Mouse (Mus musculus): ENCODE data around the gene Tlcd2. TPM values are rescaled to one million over a fixed set of nuclear protein-coding genes. Genes with fewer than 3 reads are reported as not detected.

Gene Tlcd2
- polyA plus RNA-seq, 1 experiment from 2014 or later = 6.1 TPM

GRCm38 (mm10) chr11:75513336-75513735, 51.8 kb downstream of the Tlcd2 start, which contains the start of gene Scarf1:
Gene Scarf1, plus strand, starts transcription at chr11:75513540.
- H3K36me3 ChIP-seq (ENCODE audit: insufficient read depth, low read length) = peaks cover 8% of the 10 kb centered on the region; the same call in 1 of the 2 replicates
- H3K27ac ChIP-seq (ENCODE audit: low read length) = no peak within 1 kb of the TSS
- no peaks in the 10 kb centered on the region for H3K27me3 ChIP-seq (replicated peaks; ENCODE audit: insufficient read depth, low read length)
- TF ChIP-seq CTCF (IDR thresholded peaks at IDR 0.05) (no peak), EP300 (IDR thresholded peaks at IDR 0.05) (0 out of 2 replicates have a peak, but pooled peaks have one; percentile 29)
- peaks cover 10% of the 10 kb centered on the region; the same call in 1 of the 2 replicates for H3K4me1 ChIP-seq (ENCODE audit: insufficient read depth, low read depth, low read length)
- peak; percentile 71 for DNase-seq (ENCODE audit: low spot score)
- H3K9ac ChIP-seq (replicated peaks; ENCODE audit: low read depth) = no peak within 1 kb of the TSS; the same call in 1 of the 2 replicates
- no peaks in the 10 kb centered on the region for H3K9me3 ChIP-seq (ENCODE audit: low read length)
- peak within 1 kb of the TSS; percentile 19 for H3K4me3 ChIP-seq (ENCODE audit: low read depth, low read length)
- peak within 1 kb of the TSS; percentile 45 for H3K4me2 ChIP-seq (replicated peaks; ENCODE audit: low read depth, low read length)
- WGBS = 48% methylated on average over 8 of the region's 8 CpGs
- peak; percentile 21 for ATAC-seq

GRCm38 (mm10) chr11:75515186-75515585, 53.7 kb downstream of the Tlcd2 start:
- ATAC-seq (no peak), DNase-seq (ENCODE audit: low spot score) (no peak)
- no peaks in the 10 kb centered on the region for H3K36me3 ChIP-seq (ENCODE audit: insufficient read depth, low read length)
- WGBS = 92% methylated on average over 25 of the region's 25 CpGs
- H3K4me1 ChIP-seq (ENCODE audit: insufficient read depth, low read depth, low read length) = no peaks in the 10 kb centered on the region
- H3K27ac ChIP-seq (ENCODE audit: low read length) = no peak overlapping the region
- no peaks in the 10 kb centered on the region for H3K9me3 ChIP-seq (ENCODE audit: low read length)
- TF ChIP-seq CTCF (IDR thresholded peaks at IDR 0.05) (no peak), EP300 (IDR thresholded peaks at IDR 0.05) (no peak)
- H3K4me3 ChIP-seq (ENCODE audit: low read depth, low read length) = no peak overlapping the region
- no peaks in the 10 kb centered on the region for H3K27me3 ChIP-seq (replicated peaks; ENCODE audit: insufficient read depth, low read length)
- H3K4me2 ChIP-seq (replicated peaks; ENCODE audit: low read depth, low read length) = no peak overlapping the region
- H3K9ac ChIP-seq (replicated peaks; ENCODE audit: low read depth) = no peak overlapping the region

GRCm38 (mm10) chr11:75519834-75520633, 58.5 kb downstream of the Tlcd2 start:
- Histone ChIP-seq H3K9me3 (ENCODE audit: low read length) (no peaks in the 10 kb centered on the region), H3K36me3 (ENCODE audit: insufficient read depth, low read length) (no peaks in the 10 kb centered on the region; the same call in 1 of the 2 replicates), H3K4me3 (ENCODE audit: low read depth, low read length) (no peak overlapping the region), H3K27me3 (replicated peaks; ENCODE audit: insufficient read depth, low read length) (no peaks in the 10 kb centered on the region), H3K4me1 (ENCODE audit: insufficient read depth, low read depth, low read length) (no peaks in the 10 kb centered on the region; the same call in 1 of the 2 replicates), H3K4me2 (replicated peaks; ENCODE audit: low read depth, low read length) (no peak overlapping the region), H3K9ac (replicated peaks; ENCODE audit: low read depth) (no peak overlapping the region), H3K27ac (ENCODE audit: low read length) (no peak overlapping the region)
- DNase-seq (ENCODE audit: low spot score) = no peak
- 65% methylated on average over 15 of the region's 15 CpGs for WGBS
- TF ChIP-seq EP300 (IDR thresholded peaks at IDR 0.05) = no peak
- no peak for TF ChIP-seq CTCF (IDR thresholded peaks at IDR 0.05)
- ATAC-seq = no peak

MicroRNA genes within 50 kb of the gene (microRNA counts, 519-probe panel; counts per million panel counts)
- microRNA mmu-miR-22 = 6,782 counts per million, percentile 90 among the panel's probes with 10 or more counts

Small RNA genes lying within 50 kb of the gene (microRNA-seq; reads per million reads assigned to microRNA genes)
- gene Mir22 = 13,736 reads per million, percentile 95 among the genes with 10 or more reads in this experiment

Other genes starting within 250 kb of the Tlcd2 start
- 44.7 and 52.3 TPM in 2 replicates for gene Rpa1, start 113.4 kb upstream of the Tlcd2 start, polyA plus RNA-seq (2015; fragmentation: Nextera tagmentation; extraction: Ambion mirVana)
- gene Smyd4, start 113.3 kb upstream of the Tlcd2 start, polyA plus RNA-seq (2015; fragmentation: Nextera tagmentation; extraction: Ambion mirVana) = 6.4 and 6.6 TPM in 2 replicates
- gene Serpinf1, start 39.0 kb upstream of the Tlcd2 start, polyA plus RNA-seq (2015; fragmentation: Nextera tagmentation; extraction: Ambion mirVana) = 58.0 and 64.2 TPM in 2 replicates
- 0.14 and 0.19 TPM in 2 replicates for gene Serpinf2, start 22.1 kb upstream of the Tlcd2 start, polyA plus RNA-seq (2015; fragmentation: Nextera tagmentation; extraction: Ambion mirVana)
- 5.9 and 7.2 TPM in 2 replicates for gene Wdr81, start 7.0 kb upstream of the Tlcd2 start, polyA plus RNA-seq (2015; fragmentation: Nextera tagmentation; extraction: Ambion mirVana)
- gene Prpf8, start 25.1 kb downstream of the Tlcd2 start, polyA plus RNA-seq (2015; fragmentation: Nextera tagmentation; extraction: Ambion mirVana) = 19.7 and 22.5 TPM in 2 replicates
- 12.4 and 15.7 TPM in 2 replicates for gene Rilp, start 48.4 kb downstream of the Tlcd2 start, polyA plus RNA-seq (2015; fragmentation: Nextera tagmentation; extraction: Ambion mirVana)
- 18.5 and 21.2 TPM in 2 replicates for gene Scarf1, start 51.8 kb downstream of the Tlcd2 start, polyA plus RNA-seq (2015; fragmentation: Nextera tagmentation; extraction: Ambion mirVana)
- gene Slc43a2, start 70.0 kb downstream of the Tlcd2 start, polyA plus RNA-seq (2015; fragmentation: Nextera tagmentation; extraction: Ambion mirVana) = 18.2 and 24.0 TPM in 2 replicates
- 71.1 and 74.4 TPM in 2 replicates for gene Pitpna, start 126.4 kb downstream of the Tlcd2 start, polyA plus RNA-seq (2015; fragmentation: Nextera tagmentation; extraction: Ambion mirVana)
- gene Inpp5k, start 169.3 kb downstream of the Tlcd2 start, polyA plus RNA-seq (2015; fragmentation: Nextera tagmentation; extraction: Ambion mirVana) = 60.2 and 71.4 TPM in 2 replicates
- gene Myo1c, start 188.8 kb downstream of the Tlcd2 start, polyA plus RNA-seq (2015; fragmentation: Nextera tagmentation; extraction: Ambion mirVana) = 88.5 and 102 TPM in 2 replicates
- gene Crk, start 217.5 kb downstream of the Tlcd2 start, polyA plus RNA-seq (2015; fragmentation: Nextera tagmentation; extraction: Ambion mirVana) = 83.8 and 90.3 TPM in 2 replicates